Mouse (Mus musculus) hindbrain, embryonic 15.5 days (tissue): Measurements from ENCODE around the gene Atxn1. TPM values are rescaled to one million over a fixed set of nuclear protein-coding genes. Genes with fewer than 3 reads are reported as not detected.

Experiments
- ATAC-seq: fragments of 200-750 bp; cut with Nextera tagmentation; 2 replicates; pipeline ENCODE4 v1.8.0; 2017; ENCODE audit warnings: low read depth, moderate number of reproducible peaks, moderate TSS enrichment; ENCODE audit not compliant: low FRiP score
- H3K27ac ChIP-seq: fragments of 300-500 bp; sonication (generic); replicated peaks from 2 replicates; pipeline ENCODE4 v1.5.1; 2015; ENCODE audit warnings: mild to moderate bottlenecking, inconsistent platforms
- H3K27me3 ChIP-seq: fragments of 300-500 bp; sonication (generic); 2 replicates; pipeline ENCODE4 v1.6.1; 2015; ENCODE audit warnings: control low read depth, inconsistent platforms
- H3K36me3 ChIP-seq: fragments of 300-500 bp; sonication (generic); 2 replicates; pipeline ENCODE4 v1.6.1; 2015; ENCODE audit warnings: control low read depth, inconsistent platforms
- H3K4me1 ChIP-seq: fragments of 300-500 bp; sonication (generic); replicated peaks from 2 replicates; pipeline ENCODE4 v1.6.1; 2015; ENCODE audit warnings: control low read depth, inconsistent platforms
- H3K4me2 ChIP-seq: fragments of 300-500 bp; sonication (generic); 2 replicates; pipeline ENCODE4 v1.6.1; 2015; ENCODE audit warnings: moderate library complexity, mild to moderate bottlenecking, inconsistent platforms
- H3K4me3 ChIP-seq: fragments of 300-500 bp; sonication (generic); 2 replicates; pipeline ENCODE4 v1.5.1; 2015; ENCODE audit warnings: mild to moderate bottlenecking, inconsistent platforms
- H3K9ac ChIP-seq: fragments of 300-500 bp; sonication (generic); 2 replicates; pipeline ENCODE4 v1.6.1; 2015; ENCODE audit warnings: inconsistent platforms
- H3K9me3 ChIP-seq: fragments of 300-500 bp; sonication (generic); 2 replicates; pipeline ENCODE4 v1.6.1; 2016; ENCODE audit warnings: control low read depth, inconsistent platforms
- WGBS: fragments of 180-500 bp; shearing (Covaris S2); methylation state at CpG from one replicate; pipeline ENCODE4 v1.1.7; 2015; 5-methylcytosine and 5-hydroxymethylcytosine counted together
- polyA plus RNA-seq: library from polyadenylated mRNA; unstranded; fragments of >200 nt; fragmentation: Nextera tagmentation; extraction: Ambion mirVana; gene quantifications from 2 replicates; pipeline ENCODE4 v1.2.1, GENCODE M21; 2015

Atxn1 gene
- polyA plus RNA-seq, 1 experiment from 2014 or later, result 8.1 TPM

DNA sequence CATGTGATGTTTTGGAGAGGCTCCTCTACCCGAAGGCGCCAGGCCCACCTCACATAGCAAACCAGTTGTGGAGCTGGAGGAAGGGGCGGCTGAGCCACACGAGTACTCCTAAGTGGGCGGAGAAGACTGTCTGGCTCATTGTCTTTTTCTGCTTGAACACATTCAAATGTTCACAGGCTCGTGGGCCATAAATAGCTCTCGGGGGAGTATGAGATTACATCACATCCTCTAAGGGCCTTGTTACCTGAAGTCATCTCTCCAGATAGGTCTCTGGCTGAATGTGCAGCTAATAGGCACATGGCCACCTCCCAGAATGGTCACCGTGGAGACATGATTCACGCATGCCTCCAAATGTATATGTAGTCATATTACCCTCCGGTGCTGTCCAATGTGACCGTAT is 350.0 kb downstream of the Atxn1 start:
- no peak overlapping the region for H3K4me2 ChIP-seq
- H3K4me3 ChIP-seq, result no peak overlapping the region
- no peaks in the 10 kb centered on the region for H3K27me3 ChIP-seq
- no peak overlapping the region for H3K27ac ChIP-seq
- no peaks in the 10 kb centered on the region; the same call in 1 of the 2 replicates for H3K4me1 ChIP-seq
- no peaks in the 10 kb centered on the region for H3K9me3 ChIP-seq
- WGBS, result 59% methylated on average over 11 of the region's 11 CpGs
- no peaks in the 10 kb centered on the region for H3K36me3 ChIP-seq
- no peak for ATAC-seq
- no peak overlapping the region for H3K9ac ChIP-seq

DNA sequence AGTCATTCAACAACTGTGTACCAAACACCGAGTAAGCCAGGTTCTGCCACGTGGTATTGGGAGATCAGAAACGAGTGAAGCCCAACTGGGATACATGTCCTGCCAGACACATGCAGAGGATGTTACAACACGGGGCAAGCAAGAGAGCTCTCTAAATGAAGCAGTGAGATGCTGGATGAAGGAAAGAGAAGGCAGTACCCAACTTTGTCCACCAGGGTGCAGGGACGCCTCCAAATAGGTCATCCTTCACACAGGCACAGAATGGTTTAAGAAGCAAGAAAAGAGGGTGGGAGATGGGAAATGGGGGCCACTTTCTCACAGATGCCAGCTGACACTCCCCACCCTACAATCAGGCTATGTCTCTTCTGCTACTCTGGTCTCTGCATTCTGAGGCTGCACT is 351.5 kb downstream of the Atxn1 start:
- no peaks in the 10 kb centered on the region for H3K36me3 ChIP-seq
- H3K9me3 ChIP-seq, result no peaks in the 10 kb centered on the region

GRCm38 (mm10) chr13:45611554-45611953 is 353.3 kb downstream of the Atxn1 start:
- 71% methylated on average over 3 of the region's 3 CpGs for WGBS
- H3K27ac ChIP-seq, result no peak overlapping the region
- H3K4me1 ChIP-seq, result peaks cover 5% of the 10 kb centered on the region; the same call in 1 of the 2 replicates
- no peaks in the 10 kb centered on the region for H3K36me3 ChIP-seq
- ATAC-seq, result no peak
- no peak overlapping the region for H3K4me2 ChIP-seq
- no peaks in the 10 kb centered on the region for H3K27me3 ChIP-seq
- no peak overlapping the region for H3K4me3 ChIP-seq
- H3K9me3 ChIP-seq, result no peaks in the 10 kb centered on the region
- H3K9ac ChIP-seq, result no peak overlapping the region

More for the DNA sequence above, 351.5 kb downstream of the Atxn1 start:
- Histone ChIP-seq H3K4me3 (no peak overlapping the region), H3K27me3 (no peaks in the 10 kb centered on the region), H3K9ac (no peak overlapping the region), H3K4me1 (peaks cover 5% of the 10 kb centered on the region; the same call in 1 of the 2 replicates), H3K4me2 (no peak overlapping the region), H3K27ac (no peak overlapping the region)
- WGBS, result 37% methylated on average over 5 of the region's 5 CpGs
- ATAC-seq, result no peak

- no peaks in the 10 kb centered on the region for H3K36me3 ChIP-seq
- WGBS, result 25% methylated on average over 4 of the region's 4 CpGs
- H3K9ac ChIP-seq, result no peak overlapping the region
- peak overlapping the region; percentile 35 for H3K27ac ChIP-seq
- no peak overlapping the region for H3K4me3 ChIP-seq
- no peak for ATAC-seq
- H3K9me3 ChIP-seq, result no peaks in the 10 kb centered on the region
- H3K27me3 ChIP-seq, result no peaks in the 10 kb centered on the region
- no peak overlapping the region for H3K4me2 ChIP-seq
- peaks cover 5% of the 10 kb centered on the region; the same call in 1 of the 2 replicates for H3K4me1 ChIP-seq
These were observed 355.3 kb downstream of the Atxn1 start for GRCm38 (mm10) chr13:45609461-45609860.

GRCm38 (mm10) chr13:45608593-45608992 is 356.2 kb downstream of the Atxn1 start:
- H3K4me2 ChIP-seq, result no peak overlapping the region
- no peaks in the 10 kb centered on the region for H3K36me3 ChIP-seq
- peaks cover 5% of the 10 kb centered on the region; the same call in 1 of the 2 replicates for H3K4me1 ChIP-seq
- no peak overlapping the region for H3K4me3 ChIP-seq
- no peaks in the 10 kb centered on the region for H3K9me3 ChIP-seq
- H3K9ac ChIP-seq, result no peak overlapping the region
- no peak for ATAC-seq
- 96% methylated on average over 5 of the region's 5 CpGs for WGBS
- H3K27ac ChIP-seq, result no peak overlapping the region
- no peaks in the 10 kb centered on the region for H3K27me3 ChIP-seq

DNA sequence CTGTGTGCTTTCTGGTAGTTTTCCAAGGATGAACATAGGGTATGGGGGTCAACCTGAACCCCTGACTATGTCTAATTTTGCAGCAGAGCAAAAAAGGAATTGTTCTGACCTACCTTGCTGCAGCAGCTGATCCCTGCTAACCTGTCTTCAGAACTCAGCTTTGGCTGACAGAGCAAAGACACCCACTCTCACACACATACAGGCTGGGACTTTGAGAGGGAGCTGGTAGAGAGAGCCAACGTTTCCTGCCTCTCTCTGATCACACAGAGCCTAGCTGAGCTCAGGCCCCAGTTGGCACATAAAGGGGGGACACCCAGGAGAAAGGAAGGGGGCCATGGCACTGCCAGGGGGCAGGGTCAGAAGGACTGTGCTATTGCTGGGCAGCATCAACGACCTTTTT is 356.9 kb downstream of the Atxn1 start:
- no peak overlapping the region for H3K4me2 ChIP-seq
- H3K4me3 ChIP-seq, result no peak overlapping the region
- H3K27ac ChIP-seq, result no peak overlapping the region
- peaks cover 5% of the 10 kb centered on the region; the same call in 1 of the 2 replicates for H3K4me1 ChIP-seq
- H3K36me3 ChIP-seq, result no peaks in the 10 kb centered on the region
- H3K27me3 ChIP-seq, result no peaks in the 10 kb centered on the region
- H3K9ac ChIP-seq, result no peak overlapping the region
- no peaks in the 10 kb centered on the region for H3K9me3 ChIP-seq
- ATAC-seq, result no peak
- 65% methylated on average over 2 of the region's 2 CpGs for WGBS

GRCm38 (mm10) chr13:45603636-45604035 is 361.2 kb downstream of the Atxn1 start:
- no peaks in the 10 kb centered on the region for H3K27me3 ChIP-seq
- H3K9me3 ChIP-seq, result no peaks in the 10 kb centered on the region
- no peak overlapping the region for H3K4me3 ChIP-seq
- ATAC-seq, result no peak
- WGBS, result 91% methylated on average over 6 of the region's 6 CpGs
- H3K4me1 ChIP-seq, result peaks cover 6% of the 10 kb centered on the region
- H3K36me3 ChIP-seq, result no peaks in the 10 kb centered on the region
- no peak overlapping the region for H3K4me2 ChIP-seq
- no peak overlapping the region for H3K27ac ChIP-seq
- no peak overlapping the region for H3K9ac ChIP-seq

- Histone ChIP-seq H3K4me2 (no peak overlapping the region), H3K4me3 (no peak overlapping the region), H3K9me3 (no peaks in the 10 kb centered on the region), H3K4me1 (peaks cover 15% of the 10 kb centered on the region), H3K9ac (no peak overlapping the region), H3K27ac (peak overlapping the region; percentile 52), H3K27me3 (no peaks in the 10 kb centered on the region), H3K36me3 (no peaks in the 10 kb centered on the region)
- ATAC-seq, result peak; percentile 61; the same call in 1 of the 2 replicates
- WGBS, result 35% methylated on average over 6 of the region's 6 CpGs
These were observed 364.4 kb downstream of the Atxn1 start for GRCm38 (mm10) chr13:45600443-45600842.

DNA sequence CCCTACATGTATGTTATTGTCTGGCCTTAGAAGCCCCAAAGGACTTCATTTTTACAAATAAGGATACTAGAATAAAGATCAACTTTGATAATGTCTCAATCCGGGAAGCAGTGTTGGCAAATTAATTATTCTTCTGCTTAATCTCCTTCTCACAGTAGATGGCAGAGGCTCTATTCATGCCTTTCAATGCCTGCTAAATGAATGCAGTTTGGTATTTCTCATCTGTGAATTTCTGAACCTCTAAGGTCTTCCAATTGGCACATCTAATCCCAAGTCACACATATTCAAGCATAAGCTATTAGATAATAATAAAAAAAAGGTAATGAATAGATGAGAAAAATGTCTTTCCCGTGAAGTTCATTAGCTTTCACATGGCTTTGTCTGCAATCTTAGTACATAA is 365.0 kb downstream of the Atxn1 start:
- H3K9ac ChIP-seq, result no peak overlapping the region
- no peaks in the 10 kb centered on the region for H3K36me3 ChIP-seq
- H3K4me3 ChIP-seq, result no peak overlapping the region
- no peak for ATAC-seq
- H3K4me1 ChIP-seq, result peaks cover 21% of the 10 kb centered on the region
- no peaks in the 10 kb centered on the region for H3K27me3 ChIP-seq
- no peaks in the 10 kb centered on the region for H3K9me3 ChIP-seq
- 42% methylated on average over 2 of the region's 2 CpGs for WGBS
- H3K4me2 ChIP-seq, result no peak overlapping the region
- H3K27ac ChIP-seq, result 0 out of 2 replicates have a peak overlapping the region, but pooled peaks have one; percentile 16

GRCm38 (mm10) chr13:45595416-45595815 is 369.4 kb downstream of the Atxn1 start:
- WGBS, result 34% methylated on average over 7 of the region's 7 CpGs
- ATAC-seq, result 0 out of 2 replicates have a peak, but pooled peaks have one; percentile 37
- Histone ChIP-seq H3K27ac (peak overlapping the region; percentile 27; the same call in 1 of the 2 replicates), H3K27me3 (no peaks in the 10 kb centered on the region), H3K9me3 (no peaks in the 10 kb centered on the region), H3K9ac (no peak overlapping the region), H3K4me2 (no peak overlapping the region), H3K4me1 (peaks cover 21% of the 10 kb centered on the region), H3K4me3 (no peak overlapping the region), H3K36me3 (no peaks in the 10 kb centered on the region)

- H3K4me3 ChIP-seq, result no peak overlapping the region
- no peaks in the 10 kb centered on the region for H3K9me3 ChIP-seq
- H3K27ac ChIP-seq, result no peak overlapping the region
- WGBS, result 71% methylated on average over 1 of the region's 1 CpGs
- no peaks in the 10 kb centered on the region for H3K36me3 ChIP-seq
- no peaks in the 10 kb centered on the region for H3K27me3 ChIP-seq
- ATAC-seq, result no peak
- no peak overlapping the region for H3K4me2 ChIP-seq
- H3K9ac ChIP-seq, result no peak overlapping the region
- H3K4me1 ChIP-seq, result peaks cover 18% of the 10 kb centered on the region
These were observed 370.9 kb downstream of the Atxn1 start for GRCm38 (mm10) chr13:45593914-45594313.

DNA sequence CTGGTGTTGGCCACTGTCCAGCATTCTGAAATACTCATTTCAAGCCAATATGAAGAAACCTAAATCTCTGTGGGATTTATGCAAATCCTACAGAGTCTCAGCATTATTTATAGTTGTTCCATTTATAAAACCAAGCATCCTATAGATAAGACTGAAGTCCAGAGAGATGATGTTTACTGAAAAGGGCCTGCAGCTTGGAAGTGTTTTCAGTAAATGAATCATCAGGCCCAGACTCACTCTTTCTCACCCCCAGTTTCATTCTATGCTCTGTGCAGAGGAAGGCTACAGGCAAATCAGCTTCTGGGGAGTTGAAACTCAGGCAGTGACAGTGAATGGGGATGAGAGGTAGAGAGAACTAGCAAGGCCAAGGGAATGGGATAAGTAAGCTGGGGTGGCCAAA is 373.9 kb downstream of the Atxn1 start:
- H3K4me1 ChIP-seq, result peaks cover 14% of the 10 kb centered on the region
- H3K27ac ChIP-seq, result no peak overlapping the region
- H3K9me3 ChIP-seq, result no peaks in the 10 kb centered on the region
- H3K9ac ChIP-seq, result no peak overlapping the region
- H3K27me3 ChIP-seq, result no peaks in the 10 kb centered on the region
- ATAC-seq, result no peak
- H3K36me3 ChIP-seq, result no peaks in the 10 kb centered on the region
- no peak overlapping the region for H3K4me3 ChIP-seq
- no peak overlapping the region for H3K4me2 ChIP-seq

- no peak for ATAC-seq
- Histone ChIP-seq H3K4me2 (no peak overlapping the region), H3K27me3 (no peaks in the 10 kb centered on the region), H3K4me3 (no peak overlapping the region), H3K4me1 (peaks cover 6% of the 10 kb centered on the region; the same call in 1 of the 2 replicates), H3K9ac (no peak overlapping the region), H3K9me3 (no peaks in the 10 kb centered on the region), H3K27ac (peak overlapping the region; percentile 32; the same call in 1 of the 2 replicates), H3K36me3 (no peaks in the 10 kb centered on the region)
- WGBS, result 87% methylated on average over 5 of the region's 5 CpGs
These were observed 381.7 kb downstream of the Atxn1 start for GRCm38 (mm10) chr13:45583061-45583460.
